In the genomic region with DNA sequence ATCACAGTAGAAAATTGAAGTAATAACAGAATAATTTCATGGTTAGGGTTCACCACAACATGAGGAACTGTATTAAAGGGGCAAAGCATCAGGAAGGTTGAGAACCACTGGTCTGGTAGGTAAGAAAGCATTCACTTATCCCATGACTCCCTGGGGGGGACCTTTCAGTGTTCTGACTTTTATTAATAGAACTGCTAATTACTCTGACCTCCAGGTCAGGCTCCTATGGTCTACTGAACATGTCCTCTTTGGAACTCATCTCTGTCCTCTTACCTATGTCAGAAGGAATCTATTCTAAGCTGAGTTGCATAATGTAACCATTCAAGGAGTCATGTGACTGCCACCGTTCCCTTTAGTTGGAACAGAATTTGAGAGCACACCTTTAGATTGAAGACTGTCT, we compare ENCODE assay signal across 18 mouse cellular contexts.
"Had no signal": no experiment of that assay in that cellular context is flagged by ENCODE, and none has a peak within 500 bp of the region (broad histone marks: within the 10 kb centered on the region; RNA-seq: fewer than 3 reads in every experiment).

No protein-coding gene starts in this region.

- H3K4me2 ChIP-seq: lung, embryonic 14.5 days; midbrain, embryonic 12.5 days; neural tube, embryonic 13.5 days; neural tube, embryonic 15.5 days had no signal

- H3K4me3 ChIP-seq: midbrain, embryonic 10.5 days; midbrain, embryonic 12.5 days; myocyte; neural tube, embryonic 13.5 days; neural tube, embryonic 15.5 days had no signal

- H3K9ac ChIP-seq: lung, embryonic 14.5 days; midbrain, embryonic 12.5 days; neural tube, embryonic 13.5 days; neural tube, embryonic 15.5 days had no signal

- ATAC-seq: midbrain, embryonic 16.5 days had no signal

- H3K27ac ChIP-seq: midbrain, embryonic 10.5 days; midbrain, embryonic 12.5 days; neural tube, embryonic 13.5 days; neural tube, embryonic 15.5 days had no signal

- H3K27me3 ChIP-seq: midbrain, embryonic 12.5 days; neural tube, embryonic 13.5 days; neural tube, embryonic 15.5 days had no signal

- H3K36me3 ChIP-seq: midbrain, embryonic 10.5 days; midbrain, embryonic 12.5 days; neural tube, embryonic 13.5 days; neural tube, embryonic 15.5 days had no signal

- DNase-seq: lung, embryonic 14.5 days; lung, postnatal 10 days; lung, postnatal 4 days; midbrain, embryonic 14.5 days; retina, postnatal 1 day; right cerebral cortex, adult 18-20 months; right cerebral cortex, postnatal 25 days; right cerebral cortex, postnatal 4 days; spleen, adult 18-20 months; thymus, adult 18-20 months; thymus, postnatal 14 days; thymus, postnatal 36 days had no signal

- H3K9me3 ChIP-seq: midbrain, embryonic 10.5 days; midbrain, embryonic 12.5 days; neural tube, embryonic 13.5 days; neural tube, embryonic 15.5 days had no signal
